Mouse (Mus musculus) kidney, adult 2 months (tissue): ENCODE measurements at regions not wholly inside any gene's neighbourhood (a gene's known extent, or its start where the extent isn't known, plus 50 kb on each side); places are given as distances from the start of the nearest gene placed in this dataset.

ENCODE experiments used
- CTCF ChIP-seq: fragments of 200-500 bp; conservative IDR thresholded peaks from 2 replicates; pipeline ENCODE4 v1.5.1; 2011; ENCODE audit warnings: low read depth, mild to moderate bottlenecking, control low read depth, low read length, moderate library complexity, mixed read lengths; ENCODE audit not compliant: insufficient read depth, insufficient read length
- POLR2A ChIP-seq: fragments of 200-500 bp; IDR thresholded peaks from one replicate; pipeline ENCODE4 v1.6.1; 2011; ENCODE audit warnings: low read depth, low read length, control low read depth

DNA sequence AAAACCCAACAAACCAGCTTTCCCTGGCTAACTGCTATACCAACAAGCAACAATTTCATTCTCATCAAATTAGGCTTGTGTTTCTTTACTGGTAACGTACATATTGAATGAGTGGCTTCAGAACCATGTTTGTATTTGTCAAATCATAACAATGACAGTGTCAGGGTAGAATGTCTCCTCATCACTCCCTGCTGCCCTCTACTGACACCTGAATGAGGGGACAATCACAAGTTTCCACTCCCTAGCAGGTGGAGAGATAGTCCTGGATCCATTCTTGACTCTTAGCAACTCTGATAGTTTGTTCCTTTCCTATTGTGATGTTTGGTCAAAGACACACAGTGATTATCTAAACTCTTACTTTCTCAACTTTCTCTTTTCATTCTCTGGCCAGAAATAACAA lies 140.4 kb upstream of the Fam3c start:
- TF ChIP-seq CTCF (0 out of 2 replicates have a peak, but pooled peaks have one; percentile 18), POLR2A (no peak)
